Mouse (Mus musculus): ENCODE measurements around the gene Gatd1.

GRCm38 (mm10) chr7:141373611-141374010, 40.3 kb downstream of the Gatd1 start:
- TF ChIP-seq HCFC1 (IDR thresholded peaks at IDR 0.05; ENCODE audit: borderline replicate concordance, insufficient read depth, low read length) (no peak), ZC3H11A (IDR thresholded peaks at IDR 0.05; ENCODE audit: borderline replicate concordance, low read depth, low read length) (no peak), ZNF384 (IDR thresholded peaks at IDR 0.05; ENCODE audit: low read depth, low read length) (no peak)
